Mouse (Mus musculus) heart, adult 18-20 months (tissue): ENCODE data around the gene Pax7. TPM values are rescaled to one million over a fixed set of nuclear protein-coding genes. Genes with fewer than 3 reads are reported as not detected.

Source experiments
- DNase-seq, 2 experiments: peaks; one replicate each; pipeline ENCODE4 v3.0.0; 2021 to 2022; ENCODE audit warnings: mixed read lengths in 1 of 2
- total RNA-seq, 2 experiments: library from RNA; stranded (reverse); gene quantifications; 2 replicates each; pipeline ENCODE4 v1.2.3; 2021

Pax7 gene
- total RNA-seq, 2 experiments from 2014 or later, result not detected

- no peak for DNase-seq
These were observed 86.0 kb downstream of the Pax7 start for GRCm38 (mm10) chr4:139747190-139747936.

GRCm38 (mm10) chr4:139746177-139746576, 87.2 kb downstream of the Pax7 start:
- DNase-seq, result no peak

DNA sequence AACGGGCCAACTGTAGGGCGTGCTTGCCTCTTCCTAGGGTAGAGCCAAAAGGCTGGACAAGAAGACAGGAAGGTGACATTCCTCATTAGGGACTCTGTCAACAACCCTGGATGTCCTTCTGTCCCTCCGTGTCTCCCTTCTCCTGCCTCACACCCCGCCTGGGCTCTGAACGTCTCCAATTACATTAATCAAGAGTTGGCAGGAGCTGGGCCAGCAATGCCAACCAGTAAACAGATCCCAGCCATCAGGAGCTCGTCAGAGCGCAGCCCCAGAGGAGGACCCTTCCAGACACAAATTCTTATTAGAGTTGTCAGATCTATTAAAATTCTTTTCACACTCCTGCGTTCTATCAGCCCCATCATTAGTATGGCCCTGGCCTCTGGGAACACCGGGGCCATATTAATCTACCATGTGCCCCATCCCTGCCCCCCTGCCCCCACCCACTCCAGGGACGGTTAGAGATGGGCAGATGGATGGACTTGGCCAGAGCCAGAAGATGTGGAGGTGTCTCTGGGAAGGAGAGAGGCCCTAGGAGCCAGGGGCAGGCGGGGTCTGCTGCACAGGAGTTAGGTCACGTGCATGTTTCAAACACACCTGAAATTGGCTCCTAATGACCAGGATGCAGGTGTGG, 88.4 kb downstream of the Pax7 start:
- DNase-seq, result peak in 1 of 2 experiments; percentile 6

GRCm38 (mm10) chr4:139743626-139744025, 89.7 kb downstream of the Pax7 start:
- DNase-seq, result no peak

- DNase-seq, result no peak
These were observed 96.3 kb downstream of the Pax7 start for GRCm38 (mm10) chr4:139737035-139737434.

DNA sequence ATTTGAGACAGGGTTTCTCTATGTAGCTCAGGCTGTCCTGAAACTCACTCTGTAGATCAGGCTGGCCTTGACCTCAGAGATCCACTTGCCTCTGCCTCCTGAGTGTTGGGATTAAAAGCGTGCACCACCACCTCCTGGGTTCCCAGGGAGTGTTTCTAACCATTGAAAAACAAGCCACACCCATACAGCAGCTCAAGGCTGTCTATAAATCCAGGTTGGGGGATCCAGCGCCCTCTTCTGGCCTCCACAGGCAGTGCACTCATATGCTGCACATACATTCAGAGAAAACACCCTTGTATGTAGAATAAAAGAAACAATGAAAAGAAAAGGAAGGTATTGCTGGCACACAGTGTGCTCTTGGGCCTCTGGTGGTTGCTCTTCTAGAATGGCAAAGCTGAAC, 106.2 kb downstream of the Pax7 start:
- no peak for DNase-seq

DNA sequence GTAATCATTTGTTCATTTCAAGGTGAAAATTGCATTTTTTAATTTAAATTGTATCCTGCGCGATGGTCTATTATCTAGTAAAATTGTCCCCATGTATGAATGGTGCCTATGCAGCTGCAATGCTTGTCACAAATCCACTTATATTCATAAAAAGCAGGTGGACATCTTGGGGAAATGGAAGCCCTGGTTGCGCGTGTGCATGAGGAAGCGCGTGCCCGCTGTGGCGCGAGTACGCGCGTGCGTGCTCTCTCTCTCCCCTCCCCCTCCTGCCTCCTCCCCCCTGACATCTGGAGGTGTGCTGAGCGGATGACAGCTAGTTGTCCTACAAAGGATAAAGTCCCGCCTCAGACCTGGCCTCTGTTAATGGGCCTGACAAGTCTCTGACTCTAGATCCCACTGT, 107.9 kb downstream of the Pax7 start:
- DNase-seq, result no peak

DNA sequence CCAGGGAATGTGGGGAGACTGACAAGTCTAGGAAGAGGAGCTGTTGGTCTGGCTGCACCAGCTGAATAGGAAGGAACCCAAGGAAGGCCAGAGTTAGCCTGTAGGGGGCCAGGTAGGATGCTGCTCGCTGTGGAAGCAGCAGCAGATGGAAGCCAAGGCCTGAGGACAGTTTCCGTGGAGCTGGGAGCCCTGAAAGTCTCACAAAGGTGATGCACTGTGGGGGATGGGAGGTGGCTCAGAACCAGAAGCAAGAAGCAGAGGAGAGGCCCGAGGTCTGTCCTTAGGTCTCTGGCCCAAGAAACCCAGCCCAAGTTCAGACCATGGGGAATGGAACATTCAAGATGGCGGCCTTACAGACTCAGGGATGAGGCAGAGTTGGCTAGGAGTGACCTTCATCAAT, 109.0 kb downstream of the Pax7 start:
- no peak for DNase-seq

DNA sequence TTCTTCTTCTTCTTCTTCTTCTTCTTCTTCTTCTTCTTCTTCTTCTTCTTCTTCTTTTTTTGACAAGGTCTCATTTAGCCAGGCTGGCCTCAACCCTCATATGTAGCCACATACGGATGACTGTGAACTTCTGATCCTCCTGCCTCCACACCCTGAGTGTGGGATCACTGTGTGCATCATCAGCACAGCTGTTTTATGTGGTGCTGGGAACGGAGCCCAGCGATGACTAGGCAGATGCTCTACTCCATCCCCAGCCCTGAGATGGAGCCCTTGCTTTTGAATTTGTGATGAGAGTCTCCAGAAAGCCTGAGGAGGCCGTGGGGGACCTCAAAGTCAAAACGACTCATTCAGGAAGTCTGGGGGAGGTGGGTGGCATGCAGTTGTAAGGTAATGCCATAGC, 114.3 kb downstream of the Pax7 start:
- no peak for DNase-seq

GRCm38 (mm10) chr4:139716477-139717169, 116.7 kb downstream of the Pax7 start:
- no peak for DNase-seq

DNA sequence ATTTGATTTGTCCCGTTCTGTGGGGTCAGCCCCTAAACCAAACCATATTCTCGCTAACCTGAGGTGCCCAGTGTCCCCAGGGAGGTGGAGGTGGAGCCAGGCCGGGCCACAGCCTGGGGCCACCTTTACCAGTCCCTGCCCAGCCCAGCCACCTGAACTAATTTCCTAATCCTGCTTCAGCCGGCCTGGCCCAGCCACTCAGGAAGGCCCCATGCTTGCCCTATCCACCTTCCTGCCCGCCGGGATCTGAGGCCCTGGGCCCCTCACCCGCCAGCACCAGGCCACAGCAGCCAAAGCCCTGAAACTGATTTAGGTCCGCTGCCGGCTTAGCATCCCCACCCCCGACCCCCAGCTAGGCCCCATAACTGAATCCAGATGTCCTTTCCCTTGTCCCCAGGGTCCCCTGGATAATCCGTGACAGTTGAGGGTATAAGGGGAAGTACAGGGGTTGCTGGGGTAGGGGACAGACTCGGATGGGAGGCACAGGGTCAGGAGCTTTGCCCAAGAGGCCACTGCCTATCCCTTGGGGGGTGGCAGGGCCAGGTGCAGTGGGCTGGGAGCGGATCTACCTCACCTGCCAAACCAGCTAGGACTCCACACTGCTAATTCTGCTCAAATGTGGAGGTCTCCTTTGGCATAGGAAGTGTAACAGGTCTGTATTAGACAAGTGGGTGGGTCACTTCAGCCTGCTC, 117.9 kb downstream of the Pax7 start:
- DNase-seq, result no peak

- no peak for DNase-seq
These were observed 122.6 kb downstream of the Pax7 start for GRCm38 (mm10) chr4:139710467-139711334.

DNA sequence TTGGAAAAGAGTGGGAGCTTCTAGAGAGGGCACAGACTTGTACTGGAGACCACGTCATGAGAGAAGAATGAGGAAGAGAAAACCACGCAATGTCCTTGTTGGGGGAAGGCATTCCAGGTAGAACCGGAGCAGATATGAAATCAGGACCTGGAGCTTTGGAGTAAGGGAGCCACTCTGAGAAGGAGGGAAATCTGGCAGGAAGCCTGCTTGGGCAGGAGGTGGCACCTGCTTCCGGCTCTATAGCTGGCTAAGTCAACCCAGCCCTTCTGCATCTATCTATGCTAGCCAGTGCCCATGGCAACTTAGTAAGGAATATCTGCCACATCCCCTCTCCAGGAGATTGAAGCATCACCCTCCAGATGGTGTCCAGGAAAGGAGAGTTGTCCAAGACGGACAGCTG, 127.3 kb downstream of the Pax7 start:
- no peak for DNase-seq

- no peak for DNase-seq
These were observed 129.9 kb downstream of the Pax7 start for GRCm38 (mm10) chr4:139703468-139703867.

DNA sequence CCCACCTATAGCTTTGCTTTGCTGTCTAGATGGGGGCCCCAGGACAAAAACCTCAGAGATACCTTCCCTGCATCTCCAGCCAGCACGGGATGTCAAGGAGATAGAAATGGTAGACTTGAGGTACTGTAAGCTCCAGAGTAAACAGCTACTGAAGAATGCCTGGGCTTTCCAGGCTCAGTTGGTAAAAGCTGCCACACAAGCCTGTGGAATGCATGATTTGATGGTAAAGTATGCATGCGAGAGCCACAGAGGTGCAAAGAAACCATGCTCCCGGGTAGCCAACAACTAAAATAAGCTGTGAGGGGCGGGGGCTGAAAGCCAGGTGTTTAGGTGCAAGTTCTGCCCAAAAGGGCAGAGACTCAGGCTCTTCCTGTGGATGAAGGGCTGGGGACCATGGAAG, 130.4 kb downstream of the Pax7 start:
- DNase-seq, result no peak

DNA sequence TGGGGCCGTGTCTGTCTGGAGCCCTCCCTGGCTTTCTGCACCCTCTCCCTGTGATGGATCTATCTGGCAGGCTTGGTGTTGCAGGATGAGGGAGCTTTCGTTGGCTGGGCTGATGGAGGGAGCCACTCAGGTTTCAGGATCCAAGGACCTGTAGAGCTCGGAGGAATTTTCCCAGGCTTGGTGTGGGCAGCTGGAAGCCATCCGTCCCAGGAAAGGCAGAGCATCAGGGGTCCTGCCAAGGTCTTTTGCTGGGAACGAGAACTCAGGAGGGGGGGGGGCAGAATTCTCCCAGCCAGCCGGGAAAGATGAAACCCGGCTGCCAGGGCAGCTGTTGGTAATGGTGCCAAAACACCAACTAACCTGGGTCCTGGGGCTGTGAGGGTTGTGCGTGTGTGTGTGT, 134.7 kb downstream of the Pax7 start:
- DNase-seq, result no peak

DNA sequence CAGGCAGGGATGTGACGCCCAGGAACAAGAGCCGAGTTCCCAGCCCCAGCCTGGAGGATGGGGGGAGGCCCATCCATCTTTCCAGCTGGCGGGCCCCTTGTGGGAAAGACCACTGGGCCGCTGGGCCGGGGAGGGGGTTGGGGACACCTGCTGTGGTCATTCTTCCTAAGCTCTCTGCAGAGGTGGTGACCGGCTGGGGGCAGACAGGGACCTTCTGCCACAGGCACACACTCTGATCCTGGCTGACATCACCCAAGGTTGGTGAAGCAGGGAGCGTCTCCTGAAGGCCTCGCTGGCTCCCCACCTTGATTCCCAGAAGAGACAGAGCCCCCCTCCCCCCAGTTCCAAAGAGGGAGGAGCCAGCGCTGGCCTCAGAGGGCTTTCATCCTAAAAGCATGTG, 135.6 kb downstream of the Pax7 start:
- DNase-seq, result no peak

GRCm38 (mm10) chr4:139693315-139693714, 140.0 kb downstream of the Pax7 start:
- DNase-seq, result no peak

DNA sequence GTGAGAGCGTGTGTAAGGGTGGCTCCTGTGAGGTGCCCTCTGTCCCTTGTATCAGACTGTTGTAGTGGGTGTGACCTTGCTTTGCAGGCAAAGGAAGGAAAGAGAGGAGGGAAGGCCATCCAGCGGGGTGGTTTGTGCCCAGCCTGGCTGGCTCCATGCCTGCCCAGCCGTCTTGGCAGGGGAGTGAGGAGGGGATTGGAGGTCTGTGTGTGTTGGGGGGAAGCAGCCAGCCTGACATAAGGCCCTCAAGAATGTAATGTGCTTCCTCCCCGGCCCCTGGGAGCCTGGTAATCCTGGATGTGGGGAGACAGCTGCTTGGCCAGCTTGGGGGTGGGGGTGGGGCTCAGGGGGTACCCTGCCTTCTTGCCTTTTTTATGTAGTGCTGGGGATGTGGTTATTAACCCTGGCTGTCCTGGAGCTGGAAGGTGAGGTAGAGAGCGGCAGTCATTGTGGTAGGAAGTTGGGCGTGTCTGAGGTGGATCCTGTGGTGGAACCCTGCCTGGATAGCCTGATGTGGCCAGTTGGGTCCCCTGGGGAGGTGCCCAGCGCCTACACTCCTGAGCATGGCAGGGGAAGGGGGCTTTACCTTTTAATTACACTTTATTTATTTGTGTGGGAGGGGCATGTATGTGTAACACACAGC, 143.6 kb downstream of the Pax7 start:
- no peak for DNase-seq

- DNase-seq, result no peak
These were observed 145.3 kb downstream of the Pax7 start for GRCm38 (mm10) chr4:139688058-139688457.
